Mouse (Mus musculus) intestine, postnatal 0 days (tissue): Measurements from ENCODE around the gene Pgpep1. TPM values are rescaled to one million over a fixed set of nuclear protein-coding genes. Genes with fewer than 3 reads are reported as not detected.

Source experiments
- ATAC-seq: fragments of 200-750 bp; cut with Nextera tagmentation; 2 replicates; pipeline ENCODE4 v1.8.0; 2017; ENCODE audit warnings: mild to moderate bottlenecking, moderate TSS enrichment, moderate library complexity
- H3K27ac ChIP-seq: fragments of 300-500 bp; sonication (generic); 2 replicates; pipeline ENCODE4 v1.5.1; 2014; ENCODE audit warnings: mild to moderate bottlenecking, low read depth, low read length, moderate library complexity
- H3K27me3 ChIP-seq: fragments of 300-500 bp; sonication (generic); replicated peaks from 2 replicates; pipeline ENCODE4 v1.6.1; 2014; ENCODE audit warnings: low read length, mixed read lengths; ENCODE audit not compliant: control insufficient read depth, insufficient read depth
- H3K36me3 ChIP-seq: fragments of 300-500 bp; sonication (generic); 2 replicates; pipeline ENCODE4 v1.6.1; 2014; ENCODE audit warnings: mild to moderate bottlenecking, moderate library complexity; ENCODE audit not compliant: control insufficient read depth, insufficient read depth
- H3K4me1 ChIP-seq: fragments of 300-500 bp; sonication (generic); replicated peaks from 2 replicates; pipeline ENCODE4 v1.6.1; 2014; ENCODE audit warnings: antibody characterized with exemption, low read length, mixed read lengths; ENCODE audit not compliant: control insufficient read depth, insufficient read depth
- H3K4me2 ChIP-seq: fragments of 300-500 bp; sonication (generic); replicated peaks from 2 replicates; pipeline ENCODE4 v1.6.1; 2014; ENCODE audit warnings: low read depth, mild to moderate bottlenecking, moderate library complexity
- H3K4me3 ChIP-seq: fragments of 300-500 bp; sonication (generic); 2 replicates; pipeline ENCODE4 v1.5.1; 2014; ENCODE audit warnings: low read depth, low read length
- H3K9ac ChIP-seq: fragments of 300-500 bp; sonication (generic); 2 replicates; pipeline ENCODE4 v1.6.1; 2014; ENCODE audit warnings: mild to moderate bottlenecking, low read depth, low read length
- H3K9me3 ChIP-seq: fragments of 300-500 bp; sonication (generic); 2 replicates; pipeline ENCODE4 v1.6.1; 2016; ENCODE audit warnings: mixed run types; ENCODE audit not compliant: control insufficient read depth
- CTCF ChIP-seq: sonication (generic); IDR thresholded peaks from 2 replicates; pipeline ENCODE4 v1.5.1; 2016; ENCODE audit warnings: low read depth, mild to moderate bottlenecking, control low read depth, antibody characterized with exemption, moderate library complexity
- WGBS: fragments of 180-500 bp; shearing (Covaris S2); extraction: QIAGEN DNeasy Blood & Tissue Kit; methylation state at CpG from one replicate; pipeline ENCODE4 v1.1.7; 2014; 5-methylcytosine and 5-hydroxymethylcytosine counted together
- polyA plus RNA-seq: library from polyadenylated mRNA; unstranded; fragments of >200 nt; fragmentation: Nextera tagmentation; extraction: Ambion mirVana; gene quantifications from 2 replicates; pipeline ENCODE4 v1.2.1, GENCODE M21; 2015

Gene Pgpep1
- polyA plus RNA-seq, 1 experiment from 2014 or later: 79.0 TPM

- Histone ChIP-seq H3K4me1 (0 out of 2 replicates have a peak, but pooled peaks cover 2% of the 10 kb centered on the region), H3K27ac (peak overlapping the region; percentile 9; the same call in 1 of the 2 replicates), H3K27me3 (no peaks in the 10 kb centered on the region), H3K4me3 (no peak overlapping the region), H3K9me3 (no peaks in the 10 kb centered on the region), H3K9ac (no peak overlapping the region), H3K4me2 (no peak overlapping the region), H3K36me3 (no peaks in the 10 kb centered on the region)
- WGBS: 35% methylated on average over 9 of the region's 9 CpGs
- ATAC-seq: peak; percentile 52
- no peak for TF ChIP-seq CTCF
These were observed 21.4 kb downstream of the Pgpep1 start for GRCm38 (mm10) chr8:70638752-70639151.

GRCm38 (mm10) chr8:70636838-70637237 lies 23.4 kb downstream of the Pgpep1 start:
- no peak overlapping the region for H3K4me3 ChIP-seq
- no peak overlapping the region for H3K9ac ChIP-seq
- 40% methylated on average over 8 of the region's 8 CpGs for WGBS
- H3K27ac ChIP-seq: peak overlapping the region; percentile 62; the same call in 1 of the 2 replicates
- H3K9me3 ChIP-seq: no peaks in the 10 kb centered on the region
- ATAC-seq: peak; percentile 61
- no peak; the same call in 1 of the 2 replicates for TF ChIP-seq CTCF
- H3K4me2 ChIP-seq: peak overlapping the region; percentile 38; the same call in 1 of the 2 replicates
- H3K36me3 ChIP-seq: no peaks in the 10 kb centered on the region
- no peaks in the 10 kb centered on the region for H3K27me3 ChIP-seq
- H3K4me1 ChIP-seq: 0 out of 2 replicates have a peak, but pooled peaks cover 2% of the 10 kb centered on the region

DNA sequence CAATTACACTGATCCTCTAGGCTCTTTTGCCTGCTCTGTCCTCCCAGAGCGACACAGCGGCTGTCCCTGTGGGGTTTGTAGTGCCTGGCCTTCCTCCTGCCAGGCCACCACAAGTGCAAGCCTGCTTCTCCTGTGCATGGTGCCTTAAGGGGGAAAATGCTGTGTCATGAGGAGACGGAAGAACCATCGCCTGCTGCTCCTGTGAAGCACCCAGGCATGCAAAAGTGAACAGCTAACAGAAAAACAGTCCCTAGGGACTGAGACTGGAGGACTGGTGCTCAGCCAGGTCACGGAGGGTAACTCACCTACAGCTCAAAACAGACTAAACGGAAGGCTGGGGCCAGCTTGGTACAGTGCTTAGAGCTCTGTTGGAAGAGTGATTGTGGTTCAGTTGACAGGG lies 24.7 kb downstream of the Pgpep1 start:
- no peak overlapping the region for H3K4me2 ChIP-seq
- no peak overlapping the region; the same call in 1 of the 2 replicates for H3K27ac ChIP-seq
- no peak for TF ChIP-seq CTCF
- WGBS: 80% methylated on average over 6 of the region's 6 CpGs
- no peaks in the 10 kb centered on the region for H3K36me3 ChIP-seq
- ATAC-seq: no peak
- no peak overlapping the region for H3K9ac ChIP-seq
- no peaks in the 10 kb centered on the region for H3K27me3 ChIP-seq
- H3K9me3 ChIP-seq: no peaks in the 10 kb centered on the region
- no peak overlapping the region for H3K4me3 ChIP-seq
- H3K4me1 ChIP-seq: 0 out of 2 replicates have a peak, but pooled peaks cover 2% of the 10 kb centered on the region

GRCm38 (mm10) chr8:70634066-70634465 lies 26.1 kb downstream of the Pgpep1 start:
- no peak overlapping the region for H3K4me3 ChIP-seq
- no peak for ATAC-seq
- WGBS: 55% methylated on average over 6 of the region's 6 CpGs

GRCm38 (mm10) chr8:70632346-70632892 lies 27.8 kb downstream of the Pgpep1 start, which contains the start of gene Gdf15:
Gdf15 (minus strand) TSS chr8:70632456.
- 78% methylated on average over 6 of the region's 6 CpGs for WGBS
- H3K27me3 ChIP-seq: no peaks in the 10 kb centered on the region
- TF ChIP-seq CTCF: no peak
- H3K27ac ChIP-seq: peak within 1 kb of the TSS; percentile 78
- 0 out of 2 replicates have a peak, but pooled peaks cover 2% of the 10 kb centered on the region for H3K4me1 ChIP-seq
- no peak for ATAC-seq
- H3K36me3 ChIP-seq: no peaks in the 10 kb centered on the region
- H3K4me3 ChIP-seq: peak within 1 kb of the TSS; percentile 33
- peak within 1 kb of the TSS; percentile 67 for H3K4me2 ChIP-seq
- peak within 1 kb of the TSS; percentile 23; the same call in 1 of the 2 replicates for H3K9ac ChIP-seq
- H3K9me3 ChIP-seq: no peaks in the 10 kb centered on the region

More at GRCm38 (mm10) chr8:70634066-70634465, 26.1 kb downstream of the Pgpep1 start:
- no peak for TF ChIP-seq CTCF
- Histone ChIP-seq H3K9me3 (no peaks in the 10 kb centered on the region), H3K27ac (no peak overlapping the region), H3K4me1 (0 out of 2 replicates have a peak, but pooled peaks cover 2% of the 10 kb centered on the region), H3K4me2 (no peak overlapping the region), H3K9ac (no peak overlapping the region), H3K36me3 (no peaks in the 10 kb centered on the region), H3K27me3 (no peaks in the 10 kb centered on the region)

GRCm38 (mm10) chr8:70631436-70631835 lies 28.8 kb downstream of the Pgpep1 start:
- ATAC-seq: peak; percentile 9; the same call in 1 of the 2 replicates
- no peaks in the 10 kb centered on the region for H3K27me3 ChIP-seq
- no peaks in the 10 kb centered on the region for H3K9me3 ChIP-seq
- peak overlapping the region; percentile 23; the same call in 1 of the 2 replicates for H3K9ac ChIP-seq
- no peaks in the 10 kb centered on the region for H3K36me3 ChIP-seq
- peak overlapping the region; percentile 67 for H3K4me2 ChIP-seq
- H3K4me1 ChIP-seq: no peaks in the 10 kb centered on the region
- WGBS: 10% methylated on average over 24 of the region's 24 CpGs
- 0 out of 2 replicates have a peak, but pooled peaks have one; percentile 4 for TF ChIP-seq CTCF
- peak overlapping the region; percentile 78 for H3K27ac ChIP-seq
- H3K4me3 ChIP-seq: peak overlapping the region; percentile 33
